Mouse (Mus musculus) bone marrow, adult 2 months (tissue): Measurements from ENCODE around the gene Eml2. TPM values are rescaled to one million over a fixed set of nuclear protein-coding genes. Genes with fewer than 3 reads are reported as not detected.

Experiments used
- H3K27ac ChIP-seq: fragments of 200-500 bp; 2 replicates; pipeline ENCODE4 v1.5.1; 2012; ENCODE audit warnings: low read depth, mild to moderate bottlenecking, control low read depth, inconsistent platforms, low read length; ENCODE audit not compliant: control insufficient read depth, poor library complexity, insufficient read depth
- H3K4me1 ChIP-seq: fragments of 200-500 bp; 2 replicates; pipeline ENCODE4 v1.6.1; 2011; ENCODE audit warnings: low read length; ENCODE audit not compliant: control insufficient read depth, insufficient read depth
- H3K4me3 ChIP-seq: fragments of 200-500 bp; replicated peaks from 2 replicates; pipeline ENCODE3; 2011; ENCODE audit warnings: mild to moderate bottlenecking, low read depth, low read length, control low read depth; ENCODE audit not compliant: control insufficient read depth
- CTCF ChIP-seq: fragments of 200-500 bp; IDR thresholded peaks from 2 replicates; pipeline ENCODE4 v1.5.1; 2011; ENCODE audit warnings: low read length, control low read depth; ENCODE audit not compliant: control insufficient read depth, insufficient read depth
- POLR2A ChIP-seq: fragments of 200-500 bp; IDR thresholded peaks from 2 replicates; pipeline ENCODE4 v1.6.1; 2011; ENCODE audit warnings: low read depth, mild to moderate bottlenecking, control low read depth, low read length, borderline replicate concordance; ENCODE audit not compliant: control insufficient read depth
- WGBS: fragments of 180-500 bp; shearing (Covaris S2); methylation state at CpG from one replicate; pipeline ENCODE4 v1.1.7; 2018; 5-methylcytosine and 5-hydroxymethylcytosine counted together
- polyA plus RNA-seq: library from polyadenylated mRNA; stranded (reverse); fragments of >200 nt; gene quantifications from 2 replicates; pipeline ENCODE4 v1.2.4, GENCODE M21; 2011; ENCODE audit warnings: low replicate concordance; ENCODE audit not compliant: missing spikeins, insufficient read depth, insufficient read length

The Eml2 gene
- polyA plus RNA-seq, 1 experiment: 33.1 TPM

- TF ChIP-seq POLR2A: no peak
- TF ChIP-seq CTCF: no peak
- Histone ChIP-seq H3K4me3 (no peak overlapping the region), H3K27ac (no peak overlapping the region), H3K4me1 (no peaks in the 10 kb centered on the region)
- WGBS: 87% methylated on average over 2 of the region's 2 CpGs
Observed at GRCm38 (mm10) chr7:19236411-19236810, 60.2 kb downstream of the Eml2 start.

- TF ChIP-seq CTCF: no peak
- no peak for TF ChIP-seq POLR2A
- H3K4me3 ChIP-seq: no peak overlapping the region
- H3K4me1 ChIP-seq: no peaks in the 10 kb centered on the region
- WGBS: 97% methylated on average over 4 of the region's 4 CpGs
- no peak overlapping the region for H3K27ac ChIP-seq
Observed at GRCm38 (mm10) chr7:19238344-19238743, 62.1 kb downstream of the Eml2 start.

- TF ChIP-seq CTCF (peak; percentile 99), POLR2A (no peak)
- H3K4me1 ChIP-seq: no peaks in the 10 kb centered on the region
- no peak overlapping the region for H3K4me3 ChIP-seq
- no peak overlapping the region for H3K27ac ChIP-seq
- 0% methylated on average over 1 of the region's 1 CpGs for WGBS
Observed at GRCm38 (mm10) chr7:19239423-19239822, 63.2 kb downstream of the Eml2 start.

GRCm38 (mm10) chr7:19239986-19240385, 63.8 kb downstream of the Eml2 start:
- no peaks in the 10 kb centered on the region for H3K4me1 ChIP-seq
- TF ChIP-seq CTCF (no peak), POLR2A (no peak)
- whole genome bisulfite sequencing: 39% methylated on average over 4 of the region's 4 CpGs
- no peak overlapping the region for H3K4me3 ChIP-seq
- H3K27ac ChIP-seq: no peak overlapping the region

GRCm38 (mm10) chr7:19240905-19241463, 64.8 kb downstream of the Eml2 start:
- Histone ChIP-seq H3K27ac (no peak overlapping the region), H3K4me3 (no peak overlapping the region), H3K4me1 (no peaks in the 10 kb centered on the region)
- 88% methylated on average over 8 of the region's 8 CpGs for WGBS
- no peak for TF ChIP-seq POLR2A
- no peak for TF ChIP-seq CTCF

- Histone ChIP-seq H3K4me3 (no peak overlapping the region), H3K4me1 (no peaks in the 10 kb centered on the region), H3K27ac (no peak overlapping the region)
- 91% methylated on average over 1 of the region's 1 CpGs for WGBS
- TF ChIP-seq POLR2A (no peak), CTCF (no peak)
Observed at GRCm38 (mm10) chr7:19242005-19242404, 65.8 kb downstream of the Eml2 start.

GRCm38 (mm10) chr7:19243858-19244257, 67.6 kb downstream of the Eml2 start:
- TF ChIP-seq POLR2A: no peak
- TF ChIP-seq CTCF: no peak
- H3K4me1 ChIP-seq: no peaks in the 10 kb centered on the region
- no peak overlapping the region for H3K27ac ChIP-seq
- H3K4me3 ChIP-seq: no peak overlapping the region
- 79% methylated on average over 5 of the region's 5 CpGs for WGBS

- Histone ChIP-seq H3K27ac (no peak overlapping the region; the same call in 1 of the 2 replicates), H3K4me3 (no peak overlapping the region), H3K4me1 (no peaks in the 10 kb centered on the region)
- no peak for TF ChIP-seq POLR2A
- TF ChIP-seq CTCF: no peak
- WGBS: 58% methylated on average over 3 of the region's 3 CpGs
Observed at GRCm38 (mm10) chr7:19245083-19245482, 68.9 kb downstream of the Eml2 start.

- 79% methylated on average over 1 of the region's 1 CpGs for WGBS
- no peaks in the 10 kb centered on the region for H3K4me1 ChIP-seq
- H3K4me3 ChIP-seq: no peak overlapping the region
- no peak overlapping the region for H3K27ac ChIP-seq
- TF ChIP-seq CTCF: no peak
- no peak for TF ChIP-seq POLR2A
Observed at GRCm38 (mm10) chr7:19246855-19247254, 70.6 kb downstream of the Eml2 start.
